Mouse (Mus musculus) ES-E14 (cell line): Measurements from ENCODE around the gene Tef. TPM values are rescaled to one million over a fixed set of nuclear protein-coding genes. Genes with fewer than 3 reads are reported as not detected.

Source experiments
- DNase-seq: peaks from one replicate; pipeline ENCODE4 v3.0.0-alpha.2; 2013; ENCODE audit warnings: low read depth, low spot score
- H3K27ac ChIP-seq: 2 replicates; pipeline ENCODE4 v1.5.1; 2012; ENCODE audit warnings: low read depth, mild to moderate bottlenecking, low read length, moderate library complexity, mixed read lengths; ENCODE audit not compliant: poor library complexity, insufficient read depth, severe bottlenecking
- H3K36me3 ChIP-seq: 2 replicates; pipeline ENCODE4 v1.6.1; 2012; ENCODE audit warnings: mild to moderate bottlenecking, low read length, moderate library complexity, mixed read lengths; ENCODE audit not compliant: control insufficient read depth, poor library complexity, insufficient read depth, severe bottlenecking
- H3K4me1 ChIP-seq, 2 experiments: fragments of 150-350 bp in 1 of 2; sonication (generic) in 1 of 2; 2 replicates each; pipeline ENCODE4 v1.6.1; 2012; ENCODE audit warnings: low read length in 2 of 2, mild to moderate bottlenecking in 1 of 2, mixed read lengths in 1 of 2; ENCODE audit not compliant: control insufficient read depth in 2 of 2, insufficient read depth in 2 of 2, poor library complexity in 1 of 2
- H3K4me3 ChIP-seq, 2 experiments: fragments of 150-350 bp in 1 of 2; sonication (generic) in 1 of 2; 2 replicates each; pipeline ENCODE4 v1.5.1; 2012; ENCODE audit warnings: low read length in 2 of 2, low read depth in 1 of 2, mild to moderate bottlenecking in 1 of 2, mixed read lengths in 1 of 2; ENCODE audit not compliant: insufficient read depth in 1 of 2, poor library complexity in 1 of 2, severe bottlenecking in 1 of 2
- H3K9ac ChIP-seq: 2 replicates; pipeline ENCODE4 v1.6.1; 2012; ENCODE audit warnings: low read depth, mild to moderate bottlenecking, low read length, mixed read lengths; ENCODE audit not compliant: poor library complexity, insufficient read depth, severe bottlenecking
- H3K9me3 ChIP-seq: fragments of 150-350 bp; sonication (generic); 2 replicates; pipeline ENCODE4 v1.6.1; 2012; ENCODE audit warnings: low read depth, mild to moderate bottlenecking, low read length; ENCODE audit not compliant: control insufficient read depth, insufficient read depth
- CHD2 ChIP-seq: IDR thresholded peaks from 2 replicates; pipeline ENCODE4 v1.6.1; 2014; ENCODE audit warnings: mild to moderate bottlenecking, low read depth, low read length, inconsistent platforms
- HCFC1 ChIP-seq: IDR thresholded peaks from 2 replicates; pipeline ENCODE4 v1.6.1; 2012; ENCODE audit warnings: low read length, inconsistent platforms, borderline replicate concordance; ENCODE audit not compliant: insufficient read depth
- MAFK ChIP-seq: IDR thresholded peaks from 2 replicates; pipeline ENCODE4 v1.6.1; 2014; ENCODE audit warnings: mild to moderate bottlenecking, low read depth, low read length, inconsistent platforms; ENCODE audit not compliant: insufficient read depth
- ZC3H11A ChIP-seq: IDR thresholded peaks from 2 replicates; pipeline ENCODE4 v1.6.1; 2012; ENCODE audit warnings: low read depth, mild to moderate bottlenecking, inconsistent platforms, low read length, borderline replicate concordance
- ZNF384 ChIP-seq: IDR thresholded peaks from 2 replicates; pipeline ENCODE4 v1.6.1; 2012; ENCODE audit warnings: low read depth, low read length, inconsistent platforms
- in situ Hi-C, 2 experiments: fragments of 600-800 bp; cut with MboI; formaldehyde crosslinking; loops; one replicate each; pipeline ENCODE4 v1.15.1; 2025; ENCODE audit warnings: low sequenced_read_pairs in 2 of 2, inconsistent platforms in 1 of 2; ENCODE audit not compliant: unreplicated experiment in 2 of 2
- total RNA-seq: library from RNA; depleted of rRNA; stranded (reverse); fragments of 300-350 nt; gene quantifications from 2 replicates; pipeline ENCODE4 v1.2.3, GENCODE M21; 2012

Gene Tef
- total RNA-seq, 1 experiment = 20.9 TPM

- H3K36me3 ChIP-seq = no peaks in the 10 kb centered on the region
- no peak for TF ChIP-seq HCFC1
- no peak for TF ChIP-seq ZC3H11A
- no peak for TF ChIP-seq ZNF384
- TF ChIP-seq CHD2 = no peak
- TF ChIP-seq MAFK = no peak
- in situ Hi-C loops = no loop called here
- no peak overlapping the region for H3K9ac ChIP-seq
- H3K9me3 ChIP-seq = no peaks in the 10 kb centered on the region
- no peaks in the 10 kb centered on the region for H3K4me1 ChIP-seq
- DNase-seq = no peak
- H3K27ac ChIP-seq = no peak overlapping the region
- H3K4me3 ChIP-seq = no peak overlapping the region
Observed at GRCm38 (mm10) chr15:81760361-81761079, 41.7 kb upstream of the Tef start.

GRCm38 (mm10) chr15:81761381-81761780 lies 40.8 kb upstream of the Tef start:
- TF ChIP-seq ZC3H11A = no peak
- no peak for TF ChIP-seq MAFK
- TF ChIP-seq HCFC1 = no peak
- TF ChIP-seq ZNF384 = no peak
- no peak for TF ChIP-seq CHD2
- Histone ChIP-seq H3K4me3 (no peak overlapping the region), H3K9ac (no peak overlapping the region), H3K9me3 (no peaks in the 10 kb centered on the region), H3K36me3 (no peaks in the 10 kb centered on the region), H3K4me1 (0 out of 4 replicates have a peak, but pooled peaks cover 0 to 2% of the 10 kb centered on the region in 2 experiments), H3K27ac (no peak overlapping the region)
- in situ Hi-C loops = no loop called here
- DNase-seq = no peak

- no peak for DNase-seq
- no peaks in the 10 kb centered on the region for H3K36me3 ChIP-seq
- no peak overlapping the region for H3K27ac ChIP-seq
- no peaks in the 10 kb centered on the region for H3K9me3 ChIP-seq
- 0 out of 4 replicates have a peak, but pooled peaks cover 0 to 2% of the 10 kb centered on the region in 2 experiments for H3K4me1 ChIP-seq
- no peak overlapping the region for H3K9ac ChIP-seq
- H3K4me3 ChIP-seq = no peak overlapping the region
- in situ Hi-C loops = no loop called here
- TF ChIP-seq CHD2 = no peak
- TF ChIP-seq MAFK = no peak
- no peak for TF ChIP-seq ZNF384
- no peak for TF ChIP-seq HCFC1
Observed at GRCm38 (mm10) chr15:81761959-81762358, 40.3 kb upstream of the Tef start.

GRCm38 (mm10) chr15:81764573-81764972 lies 37.6 kb upstream of the Tef start:
- no peak for TF ChIP-seq ZC3H11A
- TF ChIP-seq CHD2 = no peak
- TF ChIP-seq HCFC1 = no peak
- TF ChIP-seq MAFK = no peak
- TF ChIP-seq ZNF384 = no peak
- DNase-seq = no peak
- peaks cover 2 to 9% of the 10 kb centered on the region in 2 experiments; a peak in 1 of 4 replicates for H3K4me1 ChIP-seq
- H3K36me3 ChIP-seq = no peaks in the 10 kb centered on the region
- no peak overlapping the region for H3K9ac ChIP-seq
- in situ Hi-C loops = no loop called here
- no peak overlapping the region for H3K27ac ChIP-seq
- no peaks in the 10 kb centered on the region for H3K9me3 ChIP-seq
- H3K4me3 ChIP-seq = no peak overlapping the region

- Histone ChIP-seq H3K9me3 (no peaks in the 10 kb centered on the region), H3K4me3 (no peak overlapping the region), H3K9ac (no peak overlapping the region), H3K4me1 (peaks cover 2 to 9% of the 10 kb centered on the region in 2 experiments; a peak in 1 of 4 replicates), H3K27ac (no peak overlapping the region), H3K36me3 (no peaks in the 10 kb centered on the region; the same call in 1 of the 2 replicates)
- in situ Hi-C loops = no loop called here
- no peak for DNase-seq
- no peak for TF ChIP-seq ZC3H11A
- TF ChIP-seq MAFK = no peak
- no peak for TF ChIP-seq HCFC1
- no peak for TF ChIP-seq ZNF384
- no peak for TF ChIP-seq CHD2
Observed at GRCm38 (mm10) chr15:81765651-81766050, 36.6 kb upstream of the Tef start.
